Mouse (Mus musculus) right cerebral cortex, postnatal 25 days (tissue): Measurements from ENCODE around the gene Ier3.
A peak's percentile ranks its signal among the peaks of the same experiment; 100 is the strongest.

Experiments used
- DNase-seq: peaks from one replicate; pipeline ENCODE4 v3.0.0; 2022

The Ier3 gene

DNA sequence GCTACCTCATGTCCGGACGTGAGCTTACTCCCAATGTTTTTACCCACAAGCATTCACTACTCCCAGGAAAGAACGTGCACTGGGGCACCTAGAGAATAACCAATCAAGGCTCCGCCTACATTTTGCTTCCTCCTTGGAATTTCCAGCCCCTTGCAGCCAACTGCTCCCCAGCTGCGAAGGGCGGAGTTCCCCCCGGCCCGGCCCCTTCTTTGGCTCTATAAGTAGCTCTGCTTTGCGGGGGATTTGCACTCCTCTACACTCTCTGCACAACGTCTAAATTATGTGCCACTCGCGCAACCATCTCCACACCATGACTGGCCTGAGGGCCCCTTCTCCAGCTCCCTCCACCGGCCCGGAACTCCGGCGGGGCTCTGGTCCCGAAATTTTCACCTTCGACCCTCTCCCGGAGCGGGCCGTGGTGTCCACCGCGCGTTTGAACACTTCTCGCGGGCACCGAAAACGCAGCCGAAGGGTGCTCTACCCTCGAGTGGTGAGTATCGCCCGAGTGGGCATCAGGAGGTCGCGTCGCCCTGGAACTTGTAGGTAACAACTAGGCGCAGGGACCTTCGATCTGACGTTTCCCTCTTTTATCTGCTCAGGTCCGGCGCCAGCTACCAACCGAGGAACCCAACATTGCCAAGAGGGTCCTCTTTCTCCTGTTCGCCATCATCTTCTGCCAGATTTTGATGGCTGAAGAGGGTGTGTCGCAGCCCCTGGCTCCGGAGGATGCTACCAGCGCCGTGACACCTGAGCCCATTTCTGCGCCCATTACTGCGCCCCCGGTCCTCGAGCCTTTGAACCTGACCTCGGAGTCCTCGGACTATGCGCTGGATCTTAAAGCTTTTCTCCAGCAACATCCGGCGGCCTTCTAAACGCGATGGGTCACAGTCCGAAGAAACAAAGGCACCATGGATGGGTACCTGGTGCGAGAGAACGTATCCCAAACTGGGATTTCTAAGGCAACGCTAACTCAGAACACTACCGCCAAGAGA is at the start of gene Ier3:
Ier3 (plus strand) TSS at position 246 of the 992 bp plus-strand sequence.
- DNase-seq = peak; percentile 68

DNA sequence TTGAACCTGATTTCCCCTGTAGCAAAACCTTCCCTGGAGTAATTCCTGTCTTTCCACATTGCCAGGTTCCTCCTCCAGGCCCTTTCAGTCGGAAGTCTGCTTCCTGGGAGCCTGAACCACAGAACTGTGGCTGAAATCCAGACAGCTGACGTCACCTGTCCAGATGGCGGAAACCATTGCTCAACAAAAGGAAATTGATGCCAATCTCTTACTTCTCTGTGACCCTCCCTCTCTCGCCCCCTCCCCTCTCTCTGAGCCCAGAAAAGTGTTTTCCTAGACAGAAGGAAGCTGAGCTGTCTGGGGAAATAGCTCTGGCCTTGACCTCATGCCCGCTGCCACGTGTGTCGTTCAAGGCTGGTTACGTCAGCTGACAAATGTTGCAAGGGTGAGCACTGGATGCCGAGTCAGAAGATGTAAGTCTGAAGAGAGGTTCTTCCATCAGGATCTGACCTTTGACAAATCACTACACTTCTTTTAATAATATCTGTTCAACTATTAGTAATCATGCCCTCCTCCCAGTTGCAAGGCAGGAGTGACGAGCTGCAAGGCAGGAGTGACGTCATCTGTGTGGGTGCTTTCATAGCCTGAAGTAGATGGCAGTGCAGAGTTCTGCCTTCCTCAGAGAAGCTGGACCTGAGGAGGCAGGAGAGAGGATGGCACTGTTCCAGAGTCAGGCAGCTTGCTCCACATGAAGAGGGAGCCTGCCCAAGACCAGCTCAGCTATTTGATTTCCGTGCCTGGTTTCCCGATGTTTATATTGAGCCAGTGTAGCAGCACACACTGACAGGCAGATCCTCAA is 44.5 kb upstream of the Ier3 start:
- peak; percentile 68 for DNase-seq

DNA sequence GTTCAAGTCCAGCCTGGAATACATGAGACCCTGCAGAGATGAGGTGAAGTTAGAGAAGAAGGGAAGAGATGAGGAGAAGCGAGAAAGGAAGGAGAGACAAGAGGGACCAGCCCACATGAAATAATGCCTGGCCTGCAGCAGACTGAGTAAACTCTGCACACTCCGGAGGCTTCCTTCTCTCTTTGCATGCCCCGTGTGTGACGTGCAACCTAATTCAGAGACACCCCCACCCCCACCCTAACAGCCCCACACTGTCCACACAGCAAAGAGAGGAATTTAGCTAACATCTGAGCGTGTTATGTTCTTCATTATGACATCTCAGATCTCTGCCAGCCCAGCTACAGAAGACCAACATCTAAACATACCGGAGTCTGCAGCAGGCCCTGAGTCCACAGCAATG is 42.5 kb upstream of the Ier3 start:
- DNase-seq = no peak

DNA sequence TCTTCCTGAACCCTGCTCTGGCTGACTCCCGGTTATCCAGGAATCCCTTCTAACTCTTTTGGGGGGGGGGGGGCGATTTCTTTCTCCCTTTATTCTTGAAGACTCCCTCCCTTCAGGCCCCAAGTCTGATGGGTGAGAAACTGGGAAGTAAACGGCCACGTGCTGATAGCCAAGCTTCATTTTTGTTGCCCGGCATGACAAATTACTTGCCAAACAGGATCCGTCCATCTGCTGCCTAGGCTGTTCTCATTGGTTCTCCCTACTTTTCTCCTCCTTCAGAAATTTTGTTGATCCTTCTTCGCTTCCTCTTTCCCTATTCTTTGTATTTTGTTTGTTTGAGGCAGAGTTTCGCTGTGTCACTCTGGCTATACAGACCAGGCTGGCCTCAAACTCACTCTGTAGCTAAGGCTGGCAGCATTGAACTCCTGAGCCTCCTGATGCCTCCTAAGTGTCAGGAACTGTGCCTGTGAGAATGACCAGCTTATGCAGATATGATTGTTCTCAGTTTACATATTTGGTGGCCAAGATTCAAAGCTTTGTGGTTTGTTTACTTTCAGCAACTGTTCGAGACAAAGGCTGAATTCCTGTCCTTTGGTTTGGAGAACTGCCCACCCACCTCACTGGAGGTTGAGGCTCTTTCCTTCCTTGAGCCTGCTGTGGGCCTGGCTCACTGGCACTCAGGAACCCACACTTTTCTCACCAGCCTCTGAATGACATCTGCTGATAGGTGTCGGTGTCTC is 41.8 kb upstream of the Ier3 start:
- no peak for DNase-seq

GRCm38 (mm10) chr17:35780362-35780761 is 41.1 kb upstream of the Ier3 start:
- DNase-seq = no peak

DNA sequence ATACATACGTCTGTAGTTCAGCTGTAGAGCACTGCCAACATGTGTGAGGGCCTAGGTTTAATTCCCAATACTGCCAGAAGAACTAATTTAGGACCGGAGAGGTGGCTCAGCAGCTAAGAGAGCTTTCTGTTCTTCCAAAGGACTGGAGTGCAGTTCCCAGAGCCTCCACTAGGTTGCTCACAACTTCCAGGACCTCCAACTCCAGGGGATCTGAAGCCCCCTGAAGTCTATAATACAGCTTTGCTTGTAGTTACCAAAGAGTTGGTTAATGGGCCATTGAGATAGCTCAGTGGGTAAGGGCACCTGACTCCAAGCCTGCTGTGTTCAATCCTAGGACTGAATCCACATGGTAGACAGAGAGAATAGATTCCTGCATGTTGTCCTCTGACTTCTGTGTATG is 39.1 kb upstream of the Ier3 start:
- no peak for DNase-seq

- no peak for DNase-seq
Measured at GRCm38 (mm10) chr17:35782924-35783323, 38.6 kb upstream of the Ier3 start.

GRCm38 (mm10) chr17:35783944-35784343 is 37.5 kb upstream of the Ier3 start:
- DNase-seq = no peak

- DNase-seq = no peak
Measured at GRCm38 (mm10) chr17:35785140-35785539, 36.3 kb upstream of the Ier3 start.

DNA sequence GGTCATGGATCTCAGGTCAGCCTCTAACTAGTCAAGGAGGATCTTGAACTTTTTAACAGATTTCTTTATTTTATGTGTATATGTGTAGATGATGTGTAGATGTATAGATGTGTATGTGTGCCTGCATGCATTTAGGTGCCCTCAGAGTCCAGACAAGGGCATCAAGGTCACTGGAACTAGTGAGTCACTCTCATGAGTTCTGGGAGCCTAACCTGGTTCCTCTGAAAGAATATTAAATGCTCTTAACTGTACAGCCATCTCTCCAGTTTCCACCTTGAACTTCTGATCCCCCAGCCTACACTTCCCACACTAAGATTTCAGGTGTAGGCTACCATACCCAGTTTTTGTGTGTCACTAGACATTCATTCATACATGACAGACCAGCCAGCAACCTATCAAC is 34.0 kb upstream of the Ier3 start:
- no peak for DNase-seq

DNA sequence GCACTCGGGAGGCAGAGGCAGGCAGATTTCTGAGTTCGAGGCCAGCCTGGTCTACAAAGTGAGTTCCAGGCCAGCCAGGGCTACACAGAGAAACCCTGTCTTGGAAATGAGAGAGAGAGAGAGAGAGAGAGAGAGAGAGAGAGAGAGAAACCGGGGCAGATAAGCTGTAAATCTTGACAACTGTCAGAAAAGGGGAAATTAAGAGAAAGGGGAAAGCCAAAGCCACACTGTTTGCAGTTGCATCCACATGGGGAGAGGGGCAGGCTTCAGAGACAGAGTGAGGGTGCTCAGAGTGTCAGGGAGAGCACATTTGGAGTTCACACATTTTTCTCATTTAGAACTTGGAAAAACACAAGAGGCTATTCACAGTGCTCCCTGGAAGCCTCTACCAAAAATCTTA is 33.5 kb upstream of the Ier3 start:
- no peak for DNase-seq

DNA sequence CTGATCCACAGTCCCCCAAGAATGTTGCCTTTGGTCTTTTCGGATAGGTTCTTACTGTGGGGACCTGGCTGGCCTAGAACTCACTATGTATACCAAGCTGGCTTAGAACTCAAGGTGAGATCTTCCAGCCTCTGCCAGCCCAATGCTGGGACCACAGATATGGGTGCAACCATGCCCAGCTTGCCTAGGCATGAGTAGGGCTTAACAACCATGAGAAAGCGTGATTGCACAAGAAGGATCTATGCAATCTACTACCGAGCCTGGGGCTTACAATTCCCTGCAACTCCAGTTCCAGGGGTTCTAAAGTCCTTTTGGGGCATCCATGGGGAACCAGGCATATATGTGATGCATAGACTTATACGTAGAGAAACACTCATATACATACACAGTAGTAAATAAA is 30.6 kb upstream of the Ier3 start:
- DNase-seq = no peak

GRCm38 (mm10) chr17:35792837-35793236 is 28.6 kb upstream of the Ier3 start:
- no peak for DNase-seq

- DNase-seq = no peak
Measured at GRCm38 (mm10) chr17:35795099-35795498, 26.4 kb upstream of the Ier3 start.

- no peak for DNase-seq
Measured at GRCm38 (mm10) chr17:35795656-35796055, 25.8 kb upstream of the Ier3 start.

DNA sequence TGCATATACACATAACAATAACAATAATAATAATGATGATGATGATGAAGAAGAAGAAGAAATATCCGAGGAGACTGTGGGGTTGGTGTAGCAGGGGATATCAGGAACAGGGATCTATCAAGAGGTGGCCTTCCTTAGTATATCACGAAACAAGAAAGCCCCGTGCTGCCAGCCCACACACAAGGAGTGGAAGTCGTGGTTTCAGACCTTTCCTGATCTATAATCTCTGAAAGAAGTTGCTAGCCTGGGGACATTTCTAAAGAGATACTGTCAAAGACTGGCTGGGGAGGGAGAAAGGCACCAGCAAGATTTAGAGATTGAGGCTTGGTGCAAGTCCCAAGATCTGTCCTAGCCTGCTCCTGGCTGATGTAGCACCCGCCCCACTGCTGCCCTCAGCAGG is 24.6 kb upstream of the Ier3 start:
- no peak for DNase-seq

DNA sequence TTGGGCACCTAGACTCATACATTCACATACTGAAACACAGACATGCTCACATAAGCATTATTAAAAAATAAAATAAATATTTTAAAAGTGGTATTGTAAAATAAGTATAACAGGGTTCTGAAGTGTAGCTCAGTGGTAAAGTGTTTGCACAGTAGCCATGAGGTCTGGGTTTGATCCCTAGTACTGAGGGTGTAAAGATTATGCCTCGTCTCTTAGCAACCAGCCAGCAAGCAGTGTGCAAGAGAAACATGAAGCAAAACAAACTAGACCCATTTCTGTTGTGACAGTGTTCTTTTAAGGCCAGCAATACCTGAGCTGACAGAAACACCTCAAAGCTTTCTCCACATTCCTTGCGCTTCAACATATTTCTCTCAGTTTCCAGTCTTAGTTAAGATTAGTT is 20.6 kb upstream of the Ier3 start:
- DNase-seq = no peak

DNA sequence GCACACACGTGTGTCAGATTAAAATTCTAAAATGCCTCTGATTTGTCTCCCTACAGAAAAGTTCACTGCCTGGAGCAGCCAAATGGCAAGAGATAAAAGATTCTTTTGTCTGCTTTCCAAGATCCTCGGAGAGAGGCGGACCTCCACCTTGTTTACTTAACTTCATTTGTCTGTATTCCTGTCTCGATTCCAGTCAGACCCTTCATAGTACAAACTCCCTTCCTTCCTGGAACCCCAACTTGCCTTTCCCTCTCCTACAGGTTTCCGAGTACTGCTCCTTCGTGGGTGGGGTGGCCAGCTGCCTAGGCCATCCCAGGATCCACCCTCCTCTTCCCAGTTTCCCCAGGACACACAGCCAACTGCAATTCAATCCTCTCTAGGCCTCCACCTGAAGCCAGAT is 18.5 kb upstream of the Ier3 start:
- DNase-seq = no peak

- no peak for DNase-seq
Measured at GRCm38 (mm10) chr17:35803858-35804399, 17.6 kb upstream of the Ier3 start.

DNA sequence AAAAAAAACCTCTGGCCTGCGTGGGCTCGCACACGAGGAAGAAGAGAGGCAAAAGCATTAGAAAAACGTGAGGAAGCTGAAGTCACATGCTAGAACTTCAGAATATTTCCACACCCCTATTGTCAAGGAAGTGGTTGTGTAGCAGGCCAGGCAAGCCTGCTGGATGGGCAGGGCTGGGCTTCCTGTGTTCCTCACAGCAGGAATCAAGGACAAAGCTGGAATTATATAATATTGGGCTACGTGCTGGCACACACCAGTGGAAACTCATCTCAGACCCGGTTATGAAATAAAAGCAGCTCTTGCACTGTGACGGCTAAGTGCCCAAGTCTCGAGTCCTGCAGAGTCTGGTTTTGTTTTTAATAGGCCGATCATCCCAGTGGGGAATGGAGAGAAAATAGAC is 13.4 kb upstream of the Ier3 start:
- DNase-seq = no peak

DNA sequence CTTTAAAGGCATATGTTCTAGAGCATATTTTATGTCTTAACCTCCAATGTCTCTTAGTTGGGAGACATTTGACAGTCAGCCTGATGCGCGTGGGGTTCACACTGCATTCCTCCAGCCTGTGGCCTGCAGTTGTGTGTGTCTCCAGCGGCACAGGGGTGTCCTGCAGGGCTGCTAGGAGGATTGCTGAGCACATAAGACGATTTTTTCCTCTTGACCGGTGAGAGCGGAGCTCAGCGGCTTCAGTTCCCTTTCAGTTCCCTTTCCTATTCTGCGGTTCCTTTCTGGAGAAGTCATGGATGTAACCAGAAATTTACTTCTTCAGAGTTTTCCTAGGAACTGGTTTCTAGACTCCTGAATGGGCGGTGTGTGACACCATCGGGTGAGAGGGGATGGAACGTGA is 12.1 kb upstream of the Ier3 start:
- DNase-seq = no peak

DNA sequence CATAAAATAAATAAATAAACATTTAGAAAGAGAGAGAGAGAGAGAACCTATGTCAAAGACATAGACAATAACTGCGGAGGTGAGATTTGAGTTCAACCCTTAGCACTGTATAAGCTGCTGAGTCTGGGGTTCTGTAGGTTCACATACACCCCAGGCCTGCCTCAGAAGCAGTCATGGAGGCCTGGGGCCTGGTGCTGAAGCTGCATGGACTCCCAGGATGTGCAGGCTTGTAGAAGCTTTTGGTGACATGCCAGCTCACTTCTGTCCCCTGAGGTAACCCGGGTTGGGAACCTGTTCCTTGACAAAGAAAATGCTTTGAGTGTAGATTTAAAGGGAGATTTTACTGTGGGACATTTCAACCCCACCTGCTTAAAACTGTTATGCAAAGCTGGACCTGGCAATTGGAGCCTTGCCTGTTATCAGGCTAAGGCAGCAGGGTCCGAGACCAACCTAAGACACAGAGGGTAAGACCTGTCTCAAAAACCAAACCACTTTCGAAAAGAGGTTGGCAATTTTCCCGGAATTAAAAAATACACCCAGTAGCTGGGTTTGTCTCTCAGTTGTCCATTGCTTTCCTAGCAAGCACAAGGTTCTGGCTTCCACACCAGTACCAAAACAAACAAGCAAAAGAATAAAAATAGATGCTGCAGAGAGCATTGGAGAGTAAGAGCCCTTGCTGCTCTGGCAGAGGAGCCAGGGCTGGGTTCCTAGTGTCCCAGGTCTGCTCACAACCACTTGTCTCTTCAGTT is 10.4 kb upstream of the Ier3 start:
- no peak for DNase-seq
